Mouse (Mus musculus): ENCODE data around the gene Tctex1d2.

The Tctex1d2 gene

DNA sequence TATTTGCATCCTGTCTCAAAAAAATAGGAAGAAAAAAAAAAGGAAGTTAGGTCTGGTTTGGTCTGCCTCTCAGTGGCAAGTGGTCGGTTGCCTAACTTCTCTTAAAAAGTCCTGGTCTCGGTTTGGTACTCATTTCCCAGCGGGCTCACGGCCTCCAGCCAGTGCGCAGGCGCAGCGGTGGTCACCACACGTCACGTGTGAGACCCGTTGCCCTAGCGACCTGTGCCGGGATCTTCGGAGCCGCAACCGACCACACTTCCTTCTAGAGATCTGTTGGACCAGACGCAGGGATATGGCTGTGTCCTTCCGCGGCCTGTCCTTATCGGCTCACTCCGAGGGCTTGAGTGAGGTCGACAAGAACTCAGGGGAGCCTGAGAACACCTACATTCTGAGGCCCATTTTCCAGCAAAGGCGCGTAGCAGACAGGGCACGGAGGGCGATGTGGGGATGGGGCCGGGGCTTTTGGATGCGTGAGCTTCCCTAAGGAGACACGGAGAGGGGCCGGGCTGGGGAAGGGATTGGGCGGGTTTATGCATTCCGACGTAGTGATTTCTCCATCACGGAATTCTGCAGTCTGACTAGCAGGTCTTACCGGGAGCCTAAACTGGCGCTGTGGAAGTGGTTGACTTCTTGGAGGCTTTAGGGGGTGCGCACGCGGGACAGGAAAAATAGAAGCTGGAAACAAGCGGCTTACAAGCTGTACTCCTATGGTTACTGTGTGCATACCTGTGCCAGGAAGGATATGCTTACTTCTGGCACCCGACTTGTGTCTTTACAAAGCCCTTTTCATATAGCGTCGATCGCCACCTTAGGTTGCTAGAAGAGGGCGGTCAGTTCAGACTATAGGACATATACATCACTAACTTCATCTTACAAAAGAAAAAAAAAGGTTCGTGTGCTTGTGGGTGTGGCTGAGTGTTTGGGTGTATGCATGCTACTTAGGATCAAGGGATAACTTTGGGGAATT, at the start of gene Tctex1d2:
Tctex1d2 (plus strand) TSS at position 186 of the 967 bp plus-strand sequence.
- DNase-seq (ENCODE audit: low spot score in 2 of 2) = peak; percentile 96 to 98

DNA sequence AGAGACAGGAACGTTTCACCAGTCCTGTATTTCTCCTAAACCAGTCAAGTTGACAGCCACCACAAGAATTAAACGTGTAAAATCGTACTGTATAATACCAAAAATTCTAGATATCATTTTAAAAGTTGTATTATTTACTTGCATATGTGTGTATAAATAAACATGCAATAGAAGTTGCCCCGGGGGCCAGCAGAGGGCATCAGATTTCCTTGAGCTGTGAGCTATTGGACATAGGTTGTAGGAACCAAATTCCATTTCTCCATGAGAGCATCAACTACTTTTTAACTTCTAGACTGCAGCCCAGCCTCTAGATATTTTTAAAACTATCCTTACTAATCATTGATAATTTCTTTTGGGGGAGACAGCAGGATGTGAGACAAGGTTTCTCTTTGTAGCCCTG, 48.2 kb upstream of the Tctex1d2 start:
- DNase-seq (ENCODE audit: low spot score in 2 of 2) = peak in 1 of 2 experiments; percentile 19

DNA sequence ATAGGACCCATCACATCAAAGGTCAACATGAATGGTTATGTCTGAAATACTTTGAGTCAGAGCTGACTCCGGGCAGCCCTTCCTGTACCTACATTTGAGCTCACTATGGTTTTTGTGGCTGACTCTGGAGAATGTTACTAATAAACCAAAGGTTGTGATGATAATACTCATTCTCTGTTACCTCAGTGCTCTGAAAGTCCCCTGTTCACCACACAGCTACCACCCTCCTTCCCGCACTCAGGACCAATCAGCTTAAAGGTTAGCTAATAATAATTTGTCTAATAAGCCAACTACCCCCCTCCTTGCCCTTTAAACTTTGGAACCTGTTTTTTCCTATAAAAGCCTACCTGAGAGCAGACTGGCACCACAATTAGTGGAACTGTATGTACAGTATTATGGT, 39.9 kb upstream of the Tctex1d2 start:
- DNase-seq (ENCODE audit: low spot score in 2 of 2) = no peak

DNA sequence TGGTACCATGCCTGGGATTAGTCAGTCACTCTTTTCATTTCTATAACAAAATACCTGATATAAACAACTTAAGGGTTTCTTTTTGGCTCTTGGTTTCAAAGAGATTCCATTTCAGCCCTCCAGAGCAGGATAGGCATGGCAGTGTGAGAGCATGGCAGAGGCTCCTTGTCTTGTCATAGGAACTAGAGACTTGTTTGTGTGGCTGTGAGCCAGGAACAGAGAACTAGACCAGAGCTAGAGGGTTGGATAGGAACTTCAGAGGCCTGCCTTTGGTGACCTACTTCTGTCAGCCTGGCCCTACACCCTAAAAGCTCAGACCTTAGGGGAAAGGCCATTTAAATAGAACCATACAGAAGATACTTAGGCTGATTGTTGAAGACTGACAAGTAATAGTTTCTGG, 36.6 kb upstream of the Tctex1d2 start:
- DNase-seq (ENCODE audit: low spot score in 2 of 2) = no peak

DNA sequence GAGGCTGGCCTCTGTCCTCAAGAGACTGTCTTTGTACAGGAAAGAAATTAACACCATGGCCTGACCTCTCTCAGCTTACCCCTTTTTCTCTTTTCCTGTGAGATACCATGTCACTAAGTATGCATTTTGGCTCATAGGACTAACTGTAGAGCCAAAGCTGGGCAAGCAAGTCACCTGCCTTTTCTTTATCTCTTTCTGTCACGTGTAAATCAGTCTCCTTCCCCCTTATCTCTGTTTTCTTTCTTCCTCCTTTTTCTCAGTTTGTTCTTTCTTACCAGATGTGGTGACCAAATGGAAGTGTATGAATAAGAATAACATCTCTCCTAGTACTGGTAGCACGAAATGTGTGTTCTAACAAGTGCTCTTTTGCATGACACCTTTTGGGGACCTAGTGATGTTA, 34.6 kb upstream of the Tctex1d2 start:
- no peak for DNase-seq (ENCODE audit: low spot score in 2 of 2)

DNA sequence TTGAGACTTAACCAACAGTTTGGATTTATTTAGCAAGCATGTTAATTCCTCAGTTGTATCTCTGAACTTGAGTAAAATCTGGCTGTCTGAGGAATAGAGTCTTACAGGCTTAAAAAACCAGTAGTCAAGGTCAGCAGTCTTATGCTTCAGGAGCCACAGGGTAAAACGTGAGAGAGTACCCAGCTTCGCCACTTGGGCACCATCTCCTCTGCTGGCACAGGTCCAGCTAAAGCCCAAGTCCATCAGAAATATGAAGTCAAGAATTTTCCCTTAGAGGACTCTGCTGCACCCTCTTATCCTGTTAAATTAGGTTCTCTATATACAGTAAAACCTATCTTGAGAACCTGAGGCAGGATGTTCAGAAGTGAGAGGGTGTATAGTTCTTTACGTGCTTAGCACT, 32.7 kb upstream of the Tctex1d2 start:
- no peak for DNase-seq (ENCODE audit: low spot score in 2 of 2)

DNA sequence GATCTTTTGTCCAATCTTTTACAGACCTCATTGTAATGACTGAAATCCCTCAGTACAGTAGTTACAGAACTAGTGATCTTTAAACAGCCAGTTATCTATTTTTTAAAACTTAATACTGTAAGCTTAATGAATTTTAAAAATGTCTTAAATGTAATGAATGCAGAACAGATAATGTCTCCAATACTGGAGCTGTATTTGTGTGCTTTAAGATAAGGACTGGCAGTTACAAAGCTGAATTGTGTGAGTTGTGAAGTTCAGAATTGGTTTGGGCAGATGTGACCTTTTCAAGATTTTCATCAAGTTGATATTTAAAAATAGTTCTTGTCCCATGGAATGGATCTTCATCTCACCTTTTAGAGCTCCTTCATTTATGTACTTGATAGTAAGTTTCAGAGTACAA, 30.5 kb upstream of the Tctex1d2 start:
- DNase-seq (ENCODE audit: low spot score in 2 of 2) = no peak

DNA sequence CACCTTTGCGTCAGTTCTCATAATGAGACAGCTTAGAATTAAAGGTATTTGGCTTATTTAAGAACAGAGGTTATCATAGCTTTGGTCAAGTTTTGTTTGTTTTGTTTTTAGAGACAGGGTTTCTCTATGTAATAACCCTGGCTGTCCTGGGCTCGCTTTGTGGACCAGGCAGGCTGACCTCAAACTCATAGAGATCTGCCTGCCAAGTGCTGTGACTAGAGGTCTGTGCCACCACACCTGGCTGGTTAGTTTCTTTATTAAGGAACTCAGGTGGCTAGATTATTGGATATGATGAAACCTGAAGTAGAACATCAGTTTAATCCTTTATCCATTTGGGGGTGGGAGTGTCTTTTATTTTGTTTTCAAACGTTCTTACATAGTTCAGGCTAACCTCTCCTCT, 29.7 kb upstream of the Tctex1d2 start:
- DNase-seq (ENCODE audit: low spot score in 2 of 2) = no peak

DNA sequence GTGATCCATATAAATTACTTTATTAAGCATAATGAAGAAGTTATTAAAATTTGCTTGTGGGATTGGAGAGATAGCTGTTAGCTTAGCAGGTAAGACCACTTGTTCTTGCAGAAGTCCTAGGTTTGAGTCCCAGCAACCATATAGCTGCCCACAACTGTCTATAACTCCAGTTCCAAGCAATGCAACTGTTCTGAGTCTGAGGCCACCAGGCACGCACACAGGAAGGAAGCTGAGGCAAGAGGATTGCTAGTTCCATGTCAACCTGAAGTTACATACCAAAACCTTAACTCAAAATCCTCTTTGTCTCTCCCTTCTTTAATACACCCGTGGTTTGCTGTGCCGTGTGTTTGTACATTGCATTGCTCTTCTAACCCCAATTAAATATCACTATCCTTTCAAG, 28.6 kb upstream of the Tctex1d2 start:
- no peak for DNase-seq (ENCODE audit: low spot score in 2 of 2)

DNA sequence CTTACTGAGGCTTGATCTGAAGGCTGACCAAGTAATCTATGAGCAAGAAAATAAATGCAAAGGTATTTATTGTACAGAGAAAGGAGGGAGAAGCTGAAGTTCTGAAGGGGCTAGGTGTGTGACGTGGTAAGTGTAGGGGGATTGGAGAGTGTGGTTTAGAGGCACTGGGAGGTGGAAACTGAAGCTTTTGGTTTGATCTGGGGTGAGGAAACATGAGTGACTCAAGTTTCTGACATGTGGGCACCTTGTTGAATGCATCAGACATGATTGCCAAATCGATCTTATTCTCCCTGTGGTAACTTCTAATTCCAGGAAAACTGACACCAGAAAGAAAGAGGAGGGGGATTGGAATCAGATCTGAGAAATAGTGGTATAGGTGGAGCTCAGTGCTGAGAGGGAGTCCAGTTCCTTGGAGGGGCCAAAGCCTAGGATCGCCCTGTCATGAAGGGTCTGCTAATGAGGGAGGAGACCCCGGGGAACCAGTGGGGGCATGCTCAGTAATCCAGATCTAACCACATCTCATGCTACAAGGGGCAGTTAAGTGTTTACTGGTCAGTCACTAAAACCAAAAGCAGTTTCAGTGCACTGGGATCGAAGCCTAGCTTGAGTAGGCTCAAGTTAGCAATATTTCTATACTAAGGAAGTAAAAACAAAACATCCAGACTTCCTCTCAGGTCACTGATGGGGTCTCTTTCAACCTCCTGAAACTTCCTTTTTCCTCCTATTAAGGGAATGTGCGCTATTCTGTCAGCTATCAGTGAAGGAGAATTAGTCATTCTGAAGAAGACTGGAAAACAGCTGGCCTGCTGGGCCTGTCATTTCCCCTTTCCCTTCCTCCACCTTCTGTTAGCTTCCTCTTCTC, 23.6 kb upstream of the Tctex1d2 start:
- DNase-seq (ENCODE audit: low spot score in 2 of 2) = peak in 1 of 2 experiments; percentile 57

DNA sequence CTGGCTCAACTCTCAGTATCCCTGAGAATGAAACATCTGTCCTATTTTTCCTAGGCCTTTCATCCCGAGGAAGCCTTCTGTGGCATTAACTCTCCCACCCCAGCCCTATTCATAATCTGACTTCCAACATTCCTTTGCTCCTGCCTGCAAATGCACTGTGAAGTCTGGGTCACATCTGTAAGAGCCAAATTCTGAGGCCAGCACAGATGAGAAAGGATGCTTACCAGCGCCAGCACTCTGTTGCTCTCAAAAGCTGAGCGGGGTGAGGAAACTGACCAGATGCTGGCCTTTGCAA, 23.0 kb upstream of the Tctex1d2 start:
- peak in 1 of 2 experiments; percentile 39 for DNase-seq (ENCODE audit: low spot score in 2 of 2)

DNA sequence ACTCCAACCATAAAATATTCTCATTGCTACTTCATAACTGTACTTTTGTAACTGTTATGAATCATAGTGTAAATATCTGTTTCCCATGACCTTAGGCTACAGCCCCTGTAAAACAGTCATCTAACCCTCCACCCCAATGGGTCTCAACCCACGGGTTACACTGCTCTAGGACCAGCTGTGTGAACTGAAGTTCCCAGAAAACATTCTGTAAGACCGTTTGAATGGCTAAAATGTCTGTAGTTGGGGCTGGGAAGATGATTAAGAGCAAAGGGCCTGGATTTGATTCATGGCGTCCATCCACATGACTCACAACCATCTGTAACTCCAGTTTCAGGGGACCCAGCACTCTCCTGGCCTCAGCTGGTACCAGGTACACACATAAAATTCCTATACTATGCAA, 21.3 kb upstream of the Tctex1d2 start:
- DNase-seq (ENCODE audit: low spot score in 2 of 2) = no peak

DNA sequence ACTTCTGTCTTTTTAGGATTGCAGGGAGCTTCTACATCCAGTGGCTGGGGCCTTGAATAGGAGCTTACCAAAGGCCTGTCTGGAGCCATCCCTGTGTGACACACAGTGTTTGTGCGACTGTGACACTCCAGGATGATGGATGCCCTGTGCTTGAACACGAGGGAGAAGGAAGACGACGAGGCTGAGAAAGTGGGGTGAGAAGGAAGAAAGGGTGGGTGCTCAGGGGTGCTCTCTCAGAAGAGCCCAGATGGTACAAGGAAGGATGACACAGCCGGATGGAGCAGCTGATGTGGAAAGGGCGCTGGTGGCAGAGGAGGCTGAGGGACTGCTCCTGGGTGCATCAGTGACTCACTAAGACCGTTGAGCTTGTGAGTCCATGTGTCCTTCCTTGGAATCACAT, 19.2 kb upstream of the Tctex1d2 start, which contains the start of gene Tm4sf19:
Tm4sf19 (plus strand) TSS at position 240 of the 400 bp plus-strand sequence.
- DNase-seq (ENCODE audit: low spot score in 2 of 2) = no peak

DNA sequence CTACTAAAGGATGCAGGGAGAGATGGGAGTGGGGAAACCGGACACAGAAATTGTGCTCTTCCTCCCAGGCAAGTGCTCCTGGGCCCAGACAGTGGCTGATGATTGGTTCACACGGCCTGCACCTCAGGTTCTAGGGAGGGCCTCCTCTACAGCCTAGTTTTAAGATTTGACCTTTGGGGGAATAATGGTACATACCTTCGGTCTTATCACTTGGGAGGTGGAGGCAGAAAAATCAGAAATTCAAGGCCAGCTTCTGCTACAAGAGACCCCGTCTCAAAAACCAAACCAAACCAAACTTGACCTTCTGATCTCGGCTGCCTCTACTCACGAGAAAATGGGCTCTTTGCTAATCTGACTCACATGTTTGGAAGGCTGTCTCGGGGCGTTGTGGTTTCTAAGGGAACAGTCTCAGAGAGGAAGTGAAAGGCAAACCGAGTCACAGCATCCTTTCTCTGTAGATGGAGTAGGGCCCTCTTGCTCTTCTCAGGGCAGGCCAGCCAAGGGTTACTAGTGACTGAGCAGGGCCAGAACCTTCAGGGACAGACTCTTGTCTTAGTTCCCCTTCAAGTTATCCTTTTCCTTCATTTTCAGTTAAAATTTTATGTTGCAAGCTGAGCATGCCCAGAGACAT, 18.1 kb upstream of the Tctex1d2 start:
- peak; percentile 6 to 41 for DNase-seq (ENCODE audit: low spot score in 2 of 2)

DNA sequence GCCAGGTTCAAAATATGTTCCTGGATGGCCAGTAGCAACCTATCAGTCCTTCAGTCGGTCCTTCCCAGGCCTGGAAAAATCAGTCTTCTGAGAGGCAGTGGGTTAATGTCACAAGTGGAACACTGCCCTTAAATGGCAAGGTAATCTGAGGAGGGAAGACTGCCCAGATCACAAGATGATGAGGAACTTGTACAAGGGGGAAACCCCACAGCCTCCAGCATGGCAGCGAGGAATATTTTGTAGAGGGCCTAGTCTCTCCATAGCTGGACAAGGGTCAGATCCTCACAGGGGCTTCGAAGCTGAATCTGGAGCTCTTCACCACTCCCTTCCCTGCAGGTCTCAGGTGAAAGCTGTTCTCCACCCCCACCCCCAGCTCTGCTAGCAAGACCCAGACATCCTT, 16.7 kb upstream of the Tctex1d2 start:
- DNase-seq (ENCODE audit: low spot score in 2 of 2) = no peak

DNA sequence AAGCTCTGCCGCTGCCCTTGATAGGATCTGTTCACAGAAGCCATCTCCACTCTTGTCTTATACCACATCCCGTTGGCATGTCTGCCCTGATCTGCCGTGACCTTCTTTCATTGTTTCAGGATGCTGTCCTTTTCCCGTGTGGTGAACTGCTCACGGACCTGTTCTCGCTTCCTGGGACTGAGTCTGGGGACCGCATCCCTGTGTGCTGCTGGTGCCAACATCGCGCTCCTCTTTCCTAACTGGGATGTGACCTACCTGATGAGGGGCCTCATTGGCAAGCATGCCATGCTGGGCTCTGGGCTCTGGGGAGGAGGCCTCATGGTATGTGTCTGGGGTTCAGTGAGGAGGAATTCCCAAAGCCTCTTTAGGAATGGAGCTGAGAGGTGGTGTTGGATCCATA, 13.8 kb upstream of the Tctex1d2 start:
- DNase-seq (ENCODE audit: low spot score in 2 of 2) = no peak

DNA sequence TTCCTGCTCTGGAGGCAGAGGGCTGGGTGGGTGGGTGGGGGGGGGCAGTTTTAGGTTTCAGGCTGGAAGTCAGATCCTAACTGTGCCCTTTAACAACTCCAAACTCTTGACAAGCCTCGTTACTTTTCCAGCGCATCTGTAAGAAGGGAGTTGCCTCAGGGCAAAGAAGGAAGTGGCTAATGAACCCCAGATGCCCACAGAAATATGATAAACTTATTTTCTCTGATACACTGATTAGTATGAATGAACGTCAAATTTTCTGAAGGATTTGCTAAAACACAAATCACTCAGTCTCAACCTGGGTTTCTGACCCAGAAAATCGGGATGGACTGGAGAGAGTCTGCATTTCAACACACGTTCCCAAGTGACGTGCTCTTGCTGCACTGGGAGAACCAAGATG, 12.8 kb upstream of the Tctex1d2 start:
- DNase-seq (ENCODE audit: low spot score in 2 of 2) = no peak

DNA sequence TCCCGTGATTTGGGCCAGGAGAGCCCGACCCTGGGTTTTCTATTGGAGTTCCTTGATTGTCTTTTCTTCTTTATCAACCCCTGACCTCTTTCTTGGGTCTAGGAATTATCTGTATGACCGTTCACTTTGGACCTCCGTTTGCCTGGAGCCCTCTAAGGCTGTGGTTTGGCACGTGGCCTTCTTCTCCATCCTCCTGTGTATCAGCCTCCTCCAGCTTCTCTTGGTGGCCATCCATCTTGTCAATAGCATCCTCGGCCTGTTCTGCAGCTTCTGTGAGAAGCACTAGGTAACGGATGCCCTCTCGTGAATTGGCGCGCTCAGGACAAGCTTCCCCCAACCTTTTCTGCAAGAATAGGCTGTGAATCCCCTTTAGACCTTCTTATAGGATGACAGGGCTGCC, 11.8 kb upstream of the Tctex1d2 start:
- DNase-seq (ENCODE audit: low spot score in 2 of 2) = no peak

DNA sequence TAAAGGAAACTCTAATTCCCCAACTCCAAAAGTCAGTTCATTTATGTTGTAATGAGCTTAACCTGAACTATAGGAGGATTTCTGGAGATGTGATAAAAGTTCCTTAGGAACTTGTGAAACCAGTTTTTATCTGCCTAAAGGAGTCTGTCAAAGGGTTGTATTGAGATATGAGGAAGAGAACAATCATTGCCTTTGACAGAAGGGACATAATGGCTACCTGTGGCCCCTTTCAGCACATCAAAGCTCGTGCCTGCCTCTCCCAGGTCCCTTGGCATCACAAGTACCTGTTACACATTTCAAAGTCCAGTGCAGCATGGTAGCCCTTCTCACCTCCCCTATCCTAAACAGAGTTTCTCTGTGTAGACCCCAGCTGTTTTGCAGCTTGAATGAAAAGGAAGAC, 2.0 kb upstream of the Tctex1d2 start:
- no peak for DNase-seq (ENCODE audit: low spot score in 2 of 2)

DNA sequence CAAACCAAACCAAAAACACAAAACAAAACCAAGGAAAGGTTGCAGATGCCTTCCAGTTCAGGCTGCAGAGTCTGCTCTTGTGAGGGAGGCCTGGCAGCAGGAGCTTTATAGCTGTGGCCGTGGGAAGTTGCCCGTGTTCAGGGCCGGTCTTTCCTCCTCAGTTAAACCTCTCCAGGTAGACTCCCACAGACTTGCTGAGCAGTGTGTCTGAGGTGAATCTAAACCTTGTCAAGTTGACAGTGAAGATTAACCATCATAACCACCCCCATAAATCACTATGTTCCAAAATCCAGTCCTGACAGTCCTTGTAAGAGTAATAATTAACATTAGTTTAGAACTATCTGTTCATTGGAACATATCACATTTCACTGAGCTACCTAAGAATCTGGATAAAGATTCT, 8.0 kb downstream of the Tctex1d2 start:
- no peak for DNase-seq (ENCODE audit: low spot score in 2 of 2)

DNA sequence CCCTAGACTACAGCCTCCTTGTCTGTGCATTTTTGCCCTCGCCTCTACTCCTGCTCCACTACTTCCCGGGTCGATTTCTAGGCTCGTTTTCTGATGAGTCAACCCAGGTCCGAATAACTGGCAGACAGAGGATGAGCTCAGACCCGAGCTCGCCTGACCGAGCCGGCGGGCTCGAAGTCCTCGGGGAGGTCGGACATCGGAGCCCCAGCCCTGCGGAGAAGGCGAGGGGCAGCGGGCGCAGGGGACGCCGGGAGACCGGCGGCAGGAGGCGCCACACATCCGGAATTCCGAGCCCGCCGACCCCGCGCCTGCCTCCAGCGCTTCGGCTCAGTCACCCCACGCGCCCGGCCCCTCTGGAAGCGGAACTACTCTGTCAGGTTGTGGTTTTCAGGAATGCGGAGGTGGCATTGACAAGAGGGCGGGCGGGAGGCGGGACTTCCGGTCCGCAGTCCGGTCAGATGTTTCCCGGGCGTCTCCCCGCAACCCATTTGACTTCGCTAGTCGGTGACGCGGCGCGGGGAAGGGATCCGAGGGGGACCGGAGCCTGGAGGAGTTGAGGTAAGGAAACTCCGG, 11.1 kb downstream of the Tctex1d2 start, which contains the start of gene Pcyt1a:
Pcyt1a (plus strand) TSS at position 448 of the 573 bp plus-strand sequence.
- peak; percentile 92 to 93 for DNase-seq (ENCODE audit: low spot score in 2 of 2)

DNA sequence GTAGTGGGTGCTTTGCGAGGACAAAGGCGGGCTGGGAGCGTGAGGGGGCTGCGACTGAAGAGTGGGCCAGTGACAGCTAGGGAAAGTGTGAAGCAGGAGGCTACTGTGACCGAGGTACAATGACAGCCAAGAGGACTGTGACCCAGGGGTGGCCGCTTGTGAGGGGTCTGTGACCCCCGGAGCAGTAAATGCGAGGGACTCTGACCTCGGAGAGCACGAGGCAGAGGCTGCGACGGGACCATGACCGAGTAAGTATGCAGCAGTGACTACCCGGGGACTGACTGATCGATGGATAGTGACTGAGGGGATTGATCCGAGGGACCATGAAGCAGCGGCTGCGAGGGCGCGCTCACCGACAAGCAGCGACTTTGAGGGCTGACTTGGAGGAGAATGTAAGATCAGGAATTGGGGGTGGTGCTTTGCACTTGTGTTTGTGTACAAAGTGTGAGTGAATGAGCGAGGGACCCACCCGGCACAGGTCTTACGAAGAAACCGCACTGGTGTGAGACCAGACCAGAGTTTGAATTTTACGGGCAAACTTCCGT, 11.6 kb downstream of the Tctex1d2 start:
- no peak for DNase-seq (ENCODE audit: low spot score in 2 of 2)
